Mouse (Mus musculus) MN1 (cell line): ENCODE results near the gene Zbtb34.

ENCODE experiments used
- DNase-seq: peaks from one replicate; pipeline ENCODE4 v3.0.0-alpha.2; 2016; ENCODE audit warnings: low spot score

The Zbtb34 gene

GRCm38 (mm10) chr2:33446796-33447195 lies 15.7 kb upstream of the Zbtb34 start:
- no peak for DNase-seq

DNA sequence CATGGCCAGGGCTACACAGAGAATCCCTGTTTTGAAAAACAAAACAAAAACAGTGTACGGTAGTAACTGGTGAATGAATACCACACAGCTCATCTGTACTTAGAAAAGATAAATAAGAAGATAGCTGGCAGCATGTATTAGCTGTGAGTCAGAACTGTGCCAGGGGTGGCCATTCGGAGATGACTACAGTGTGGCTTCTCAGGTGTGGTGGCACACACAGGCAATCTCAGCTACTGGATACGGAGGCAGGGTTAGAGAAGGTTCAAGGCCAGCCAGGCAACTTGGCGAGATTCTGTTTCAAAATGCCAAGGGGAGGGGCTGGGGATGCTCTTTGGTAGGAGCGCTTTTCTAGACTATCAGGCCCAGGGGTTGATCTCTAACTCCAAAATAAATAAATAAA lies 14.6 kb upstream of the Zbtb34 start:
- DNase-seq: no peak

- DNase-seq: no peak
These were observed 13.7 kb upstream of the Zbtb34 start for GRCm38 (mm10) chr2:33444862-33445261.

GRCm38 (mm10) chr2:33444358-33444757 lies 13.2 kb upstream of the Zbtb34 start:
- DNase-seq: peak; percentile 95

DNA sequence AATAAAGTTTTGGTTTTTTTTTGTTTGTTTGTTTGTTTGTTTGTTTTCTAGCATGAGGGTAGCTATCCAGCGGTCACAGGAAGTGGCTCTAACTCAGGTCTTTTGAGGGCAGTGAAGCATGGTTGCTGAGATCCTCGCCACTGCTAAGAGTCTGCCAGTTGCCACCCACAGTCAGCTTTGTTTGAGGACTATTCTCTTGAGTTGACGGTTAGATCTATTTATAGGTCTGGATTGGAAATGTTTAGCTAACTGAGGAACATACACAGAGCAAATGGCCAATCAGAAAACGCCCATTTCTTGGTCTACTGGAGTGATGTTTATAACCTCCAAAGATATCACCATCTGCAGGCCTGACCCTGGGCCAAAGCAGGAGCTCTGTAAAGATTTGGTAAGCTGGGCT lies 11.6 kb upstream of the Zbtb34 start:
- no peak for DNase-seq

DNA sequence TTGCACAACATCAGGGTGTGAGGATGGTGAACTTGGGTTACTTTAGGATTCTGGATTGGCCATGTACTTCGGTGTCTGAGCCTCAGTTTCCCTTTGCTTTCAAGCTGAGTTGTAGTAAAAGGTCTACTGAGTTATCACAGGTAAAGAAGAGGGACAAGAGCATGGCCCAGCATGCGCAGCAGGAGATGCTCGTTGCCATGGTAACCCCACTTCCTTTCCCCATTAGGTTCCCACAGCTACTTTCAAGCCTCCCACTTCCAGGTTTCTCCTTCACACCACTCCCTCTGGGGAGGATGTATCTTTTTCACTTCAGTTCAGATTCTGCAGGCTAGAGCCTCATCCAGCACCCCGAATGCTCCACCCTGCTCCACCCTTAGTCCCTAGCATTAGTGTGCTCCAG lies 9.8 kb upstream of the Zbtb34 start:
- DNase-seq: no peak

DNA sequence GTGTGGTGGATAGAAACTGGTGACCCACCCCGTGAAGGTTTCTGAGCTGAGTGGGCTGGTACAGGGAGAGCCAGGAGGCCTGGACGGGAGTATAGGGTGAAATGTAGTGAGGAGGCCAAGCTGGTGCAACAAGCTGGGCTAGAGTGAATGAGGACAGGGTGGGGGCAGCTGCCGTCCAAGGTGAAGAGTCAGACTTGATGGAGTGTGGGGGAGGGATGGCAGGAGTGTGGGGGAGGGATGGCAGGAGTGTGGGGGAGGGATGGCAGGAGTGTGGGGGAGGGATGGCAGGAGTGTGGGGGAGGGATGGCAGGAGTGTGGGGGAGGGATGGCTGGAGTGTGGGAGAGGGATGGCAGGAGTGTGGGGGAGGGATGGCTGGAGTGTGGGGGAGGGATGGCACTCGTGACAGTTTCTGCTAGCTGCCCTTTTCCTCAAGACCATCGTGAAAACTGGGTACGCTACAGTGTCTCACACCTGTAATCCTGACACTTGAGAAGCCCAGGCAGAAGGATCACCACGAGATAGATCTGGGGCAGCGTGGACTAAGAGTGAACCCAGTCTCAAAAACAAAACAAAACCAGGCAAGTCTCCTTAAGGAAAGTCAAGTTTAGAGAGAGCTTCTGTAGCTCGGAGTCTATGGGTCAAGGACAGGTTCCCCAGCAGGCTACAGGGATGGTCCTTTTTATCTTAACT lies 9.0 kb upstream of the Zbtb34 start:
- DNase-seq: no peak

DNA sequence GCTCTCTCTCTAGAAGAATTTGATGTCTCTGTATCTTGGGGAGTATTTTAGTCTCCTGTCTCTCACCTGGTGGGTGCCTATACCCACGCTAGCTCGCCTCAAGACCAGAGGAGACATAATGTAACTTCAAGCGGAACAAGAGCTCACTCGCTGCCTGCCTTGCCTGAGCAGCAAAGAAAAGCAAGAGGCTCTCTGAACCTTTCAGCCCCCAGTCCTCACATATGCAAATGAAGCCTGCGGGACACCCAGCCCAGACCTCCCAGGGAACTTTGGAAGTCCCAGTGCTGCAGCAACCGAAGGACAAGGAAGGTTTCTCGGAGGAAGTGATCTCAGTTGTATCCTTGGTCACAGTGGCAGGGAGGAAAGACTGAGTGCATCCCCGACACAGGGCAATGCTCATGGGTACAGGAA lies 8.4 kb upstream of the Zbtb34 start:
- DNase-seq: no peak

GRCm38 (mm10) chr2:33438377-33438776 lies 7.3 kb upstream of the Zbtb34 start:
- DNase-seq: no peak

DNA sequence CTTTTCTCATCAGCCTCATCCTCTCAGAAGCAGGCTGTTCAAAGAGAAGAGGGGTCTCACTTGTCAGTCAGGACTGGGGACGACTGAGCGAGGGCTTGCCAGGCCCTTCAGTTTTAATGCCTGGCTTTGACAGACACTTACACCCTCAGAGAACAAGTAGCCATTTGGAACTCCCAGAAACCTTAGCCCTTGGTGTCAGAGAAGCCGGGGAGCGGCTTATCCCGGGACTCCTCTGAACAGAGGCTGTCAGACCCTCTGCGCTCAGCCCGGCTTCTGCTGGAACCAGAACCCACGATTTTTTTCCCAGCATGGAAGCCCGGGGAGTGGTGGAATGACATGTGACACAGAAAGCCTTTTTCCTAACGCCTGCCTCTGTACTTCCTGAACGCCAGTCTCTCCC lies 6.1 kb upstream of the Zbtb34 start:
- DNase-seq: no peak

DNA sequence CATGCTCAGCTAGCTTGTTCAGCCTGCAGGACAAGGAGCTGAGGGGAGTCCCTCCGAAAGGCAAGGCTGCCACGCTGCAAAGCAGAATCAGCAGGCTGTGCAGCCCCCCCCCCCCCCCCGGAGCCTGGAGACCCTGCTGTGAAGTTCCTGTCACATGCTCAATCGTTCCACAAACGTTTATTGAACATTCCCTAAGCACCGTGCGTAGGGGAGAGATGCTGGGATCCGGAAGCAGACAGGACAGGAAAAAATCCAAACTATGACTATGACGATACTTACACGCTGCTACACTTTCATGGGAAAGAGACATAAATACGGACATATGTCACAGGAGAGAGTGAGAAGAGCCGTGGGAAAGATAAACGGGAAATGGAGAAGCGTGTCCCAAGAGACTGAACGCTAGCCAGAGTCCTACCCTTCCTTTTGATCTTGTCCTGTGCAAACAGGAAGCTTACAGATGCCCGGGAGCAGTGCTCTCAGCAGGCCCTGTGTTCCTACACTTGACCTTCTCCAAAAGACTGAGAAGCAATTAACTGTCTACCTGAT lies 5.0 kb upstream of the Zbtb34 start:
- DNase-seq: peak; percentile 41

DNA sequence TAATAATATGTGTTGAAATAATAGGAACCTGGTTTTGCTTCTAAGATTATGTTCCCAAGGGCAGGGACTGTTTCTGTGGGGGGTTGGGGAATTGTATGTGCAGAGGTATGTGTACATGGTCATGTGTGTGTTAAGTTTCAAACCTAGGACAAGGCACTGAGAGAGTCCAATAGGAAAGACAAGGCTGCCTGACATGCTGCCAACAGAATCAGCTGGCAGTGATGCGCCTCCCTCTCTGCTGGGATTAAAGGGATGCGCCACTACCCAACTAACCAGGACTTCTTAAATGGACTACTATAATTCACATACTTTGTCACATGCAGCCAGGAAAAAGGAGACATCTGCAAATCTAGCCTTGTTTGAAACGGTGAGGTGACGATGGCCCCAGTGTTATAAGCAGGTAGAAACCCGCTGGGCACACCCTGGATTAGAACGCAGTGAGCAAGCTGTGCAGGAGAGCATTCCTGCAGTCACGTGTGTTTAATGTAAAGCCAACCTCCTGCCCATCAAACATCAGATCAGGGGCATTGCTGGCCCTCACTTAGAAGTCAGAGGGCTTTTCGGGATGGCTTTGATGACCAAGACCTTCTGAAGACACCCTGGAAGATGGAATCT lies 4.0 kb upstream of the Zbtb34 start:
- DNase-seq: no peak

DNA sequence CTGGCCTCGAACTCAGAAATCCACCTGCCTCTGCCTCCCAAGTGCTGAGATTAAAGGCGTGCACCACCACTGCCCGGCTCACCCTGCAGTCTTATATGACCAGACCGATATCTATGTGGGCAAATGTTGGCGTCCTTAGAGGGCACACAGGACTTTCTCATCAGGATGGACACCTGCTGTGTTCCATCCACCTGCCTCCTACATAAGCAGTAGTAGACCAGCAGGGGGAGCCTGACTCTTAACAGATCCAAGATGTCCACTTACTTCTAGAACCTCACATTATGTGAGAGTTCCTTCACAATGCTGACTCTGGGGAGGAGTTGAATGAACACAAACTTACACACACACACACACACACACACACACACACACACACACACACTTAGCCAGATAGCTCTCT lies 1.8 kb upstream of the Zbtb34 start:
- DNase-seq: peak; percentile 71

GRCm38 (mm10) chr2:33430081-33430770 lies 898 bp downstream of the Zbtb34 start:
- no peak for DNase-seq

DNA sequence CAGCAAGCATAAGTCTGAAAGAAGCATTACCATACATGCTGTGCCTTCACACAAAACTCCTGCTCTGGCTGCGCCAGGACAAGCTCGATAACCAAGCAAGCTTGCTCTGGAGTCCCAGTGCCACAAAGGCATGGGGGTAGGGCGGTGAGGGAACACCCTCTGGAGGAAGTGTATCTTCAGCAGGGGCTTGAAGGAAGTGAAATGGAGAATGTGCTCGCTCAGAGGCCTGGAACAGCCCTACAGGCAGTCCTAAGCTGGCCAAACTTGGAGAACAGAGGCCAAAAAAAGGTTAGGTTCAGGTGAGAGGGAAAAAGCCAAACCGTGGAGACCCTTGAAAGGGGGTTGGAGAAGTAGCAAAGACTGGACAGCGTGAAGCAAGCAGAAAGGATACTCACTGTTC lies 1.8 kb downstream of the Zbtb34 start:
- DNase-seq: no peak

GRCm38 (mm10) chr2:33426640-33427398 lies 4.3 kb downstream of the Zbtb34 start:
- no peak for DNase-seq

GRCm38 (mm10) chr2:33417454-33417853 lies 13.7 kb downstream of the Zbtb34 start:
- no peak for DNase-seq

DNA sequence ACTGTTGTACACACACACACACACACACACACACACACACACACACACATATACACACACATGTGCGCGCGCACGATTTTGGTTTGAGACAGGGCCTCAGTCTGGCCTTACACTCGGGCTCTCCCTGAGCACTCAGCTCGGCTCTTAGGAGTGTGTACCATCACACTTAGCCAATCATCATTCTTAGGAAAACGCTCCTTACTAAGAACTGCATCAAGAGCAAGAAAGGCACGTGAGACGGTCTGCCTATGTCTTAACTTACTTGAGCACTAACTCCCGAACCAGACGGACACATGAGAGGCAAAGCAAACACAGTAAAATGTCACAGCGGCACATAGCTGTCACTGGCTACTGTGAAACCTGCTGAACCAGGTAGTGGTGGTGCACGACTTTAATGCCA lies 17.1 kb downstream of the Zbtb34 start:
- no peak for DNase-seq

- no peak for DNase-seq
These were observed 19.0 kb downstream of the Zbtb34 start for GRCm38 (mm10) chr2:33412111-33412510.

DNA sequence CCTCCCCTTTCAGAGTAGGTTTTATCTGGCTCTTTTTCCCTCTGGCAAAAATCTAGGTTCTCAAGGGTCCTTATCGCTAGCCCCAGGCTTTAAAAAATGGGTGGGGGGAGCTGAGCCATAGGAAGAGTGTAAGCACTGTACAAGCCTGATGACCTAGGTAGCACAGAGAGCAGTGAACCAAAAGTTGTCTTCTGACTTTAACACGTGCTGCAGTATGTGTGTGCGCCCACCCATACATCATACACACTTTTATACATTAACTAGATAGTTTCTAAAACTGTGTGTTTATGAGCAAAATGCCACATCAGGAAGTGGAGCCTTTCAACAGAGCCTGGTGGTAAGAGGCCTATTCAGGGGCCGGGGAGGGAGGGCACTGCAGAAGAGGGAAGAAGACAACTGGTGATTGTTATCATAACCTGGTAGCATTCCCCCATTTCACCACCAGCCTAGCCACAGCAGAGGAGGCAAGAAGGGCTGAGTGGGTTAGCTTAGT lies 27.6 kb downstream of the Zbtb34 start:
- DNase-seq: no peak

- DNase-seq: no peak
These were observed 28.5 kb downstream of the Zbtb34 start for GRCm38 (mm10) chr2:33402638-33403037.

DNA sequence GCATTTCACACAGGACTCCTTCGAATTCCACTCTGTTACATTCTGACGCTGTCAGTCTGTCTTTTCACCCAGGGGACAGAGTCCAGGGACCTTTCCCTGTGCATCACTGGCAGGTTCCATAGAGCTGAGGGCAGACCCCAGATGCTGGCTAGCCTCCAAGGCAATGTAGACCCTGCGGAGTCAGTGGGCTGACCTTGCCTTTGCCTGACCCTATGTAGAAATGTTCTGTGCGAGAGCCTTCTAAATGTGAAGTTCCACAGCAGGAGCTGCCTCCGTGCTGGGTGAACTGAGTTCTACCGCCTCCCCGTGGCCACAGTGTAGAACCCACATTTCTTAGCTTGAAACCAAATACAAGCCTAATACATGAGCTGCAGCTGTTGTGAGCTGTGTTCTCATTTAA lies 28.9 kb downstream of the Zbtb34 start:
- peak; percentile 56 for DNase-seq
